Mouse (Mus musculus) heart, embryonic 13.5 days (tissue): ENCODE results near the gene Gch1. TPM values are rescaled to one million over a fixed set of nuclear protein-coding genes. Genes with fewer than 3 reads are reported as not detected.

ENCODE experiments used
- ATAC-seq: fragments of 200-750 bp; cut with Nextera tagmentation; 2 replicates; pipeline ENCODE4 v1.8.0; 2017; ENCODE audit warnings: moderate TSS enrichment; ENCODE audit not compliant: insufficient number of reproducible peaks, low FRiP score, low TSS enrichment; ENCODE audit errors: extremely low read depth
- H3K27ac ChIP-seq: fragments of 300-500 bp; sonication (generic); replicated peaks from 2 replicates; pipeline ENCODE4 v1.5.1; 2015; ENCODE audit warnings: moderate library complexity, mild to moderate bottlenecking, inconsistent platforms
- H3K27me3 ChIP-seq: fragments of 300-500 bp; sonication (generic); replicated peaks from 2 replicates; pipeline ENCODE4 v1.6.1; 2015; ENCODE audit warnings: mild to moderate bottlenecking, inconsistent platforms
- H3K36me3 ChIP-seq: fragments of 300-500 bp; sonication (generic); 2 replicates; pipeline ENCODE4 v1.6.1; 2015; ENCODE audit warnings: mild to moderate bottlenecking, inconsistent platforms
- H3K4me1 ChIP-seq: fragments of 300-500 bp; sonication (generic); 2 replicates; pipeline ENCODE4 v1.6.1; 2015; ENCODE audit warnings: inconsistent platforms
- H3K4me2 ChIP-seq: fragments of 300-500 bp; sonication (generic); 2 replicates; pipeline ENCODE4 v1.6.1; 2015; ENCODE audit warnings: inconsistent platforms, mild to moderate bottlenecking, moderate library complexity
- H3K4me3 ChIP-seq: fragments of 300-500 bp; sonication (generic); 2 replicates; pipeline ENCODE4 v1.5.1; 2015; ENCODE audit warnings: moderate library complexity, mild to moderate bottlenecking, inconsistent platforms
- H3K9ac ChIP-seq: fragments of 300-500 bp; sonication (generic); 2 replicates; pipeline ENCODE4 v1.6.1; 2015; ENCODE audit warnings: inconsistent platforms, mild to moderate bottlenecking, moderate library complexity
- H3K9me3 ChIP-seq: fragments of 300-500 bp; sonication (generic); 2 replicates; pipeline ENCODE4 v1.6.1; 2016; ENCODE audit warnings: inconsistent platforms
- WGBS: fragments of 180-500 bp; shearing (Covaris S2); methylation state at CpG from one replicate; pipeline ENCODE4 v1.1.7; 2015; ENCODE audit warnings: mixed read lengths; 5-methylcytosine and 5-hydroxymethylcytosine counted together
- polyA plus RNA-seq: library from polyadenylated mRNA; unstranded; fragments of >200 nt; fragmentation: Nextera tagmentation; extraction: Ambion mirVana; gene quantifications from 2 replicates; pipeline ENCODE4 v1.2.1, GENCODE M21; 2015

Gene Gch1
- polyA plus RNA-seq, 1 experiment from 2014 or later, result 5.4 TPM

DNA sequence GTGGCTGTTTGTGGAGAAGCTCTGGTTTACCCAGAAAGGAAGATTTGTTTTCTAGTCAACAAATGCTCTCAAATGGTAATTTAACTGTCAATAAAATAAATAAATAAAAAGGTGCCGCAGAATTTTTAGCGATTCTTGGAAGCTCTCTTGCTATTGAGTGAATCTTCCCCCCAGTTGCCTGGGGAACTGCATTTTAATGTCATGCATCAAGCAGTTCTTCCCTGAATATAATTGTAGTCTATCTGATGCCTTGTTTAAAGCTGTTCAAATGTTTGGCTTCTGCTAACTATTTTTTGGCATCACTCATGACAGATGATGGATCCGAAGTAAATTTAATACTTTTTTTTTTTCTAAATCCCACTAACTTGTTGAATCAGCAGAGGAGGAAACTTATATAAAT, 8.1 kb upstream of the Gch1 start:
- H3K4me2 ChIP-seq, result no peak overlapping the region
- H3K4me3 ChIP-seq, result no peak overlapping the region
- ATAC-seq, result no peak
- H3K9me3 ChIP-seq, result no peaks in the 10 kb centered on the region
- 89% methylated on average over 3 of the region's 3 CpGs for WGBS
- H3K27me3 ChIP-seq, result no peaks in the 10 kb centered on the region
- no peak overlapping the region for H3K27ac ChIP-seq
- no peaks in the 10 kb centered on the region for H3K36me3 ChIP-seq
- no peaks in the 10 kb centered on the region for H3K4me1 ChIP-seq
- H3K9ac ChIP-seq, result no peak overlapping the region

- Histone ChIP-seq H3K4me2 (no peak overlapping the region), H3K4me3 (no peak overlapping the region), H3K4me1 (no peaks in the 10 kb centered on the region), H3K27ac (no peak overlapping the region), H3K9me3 (no peaks in the 10 kb centered on the region), H3K36me3 (no peaks in the 10 kb centered on the region), H3K9ac (no peak overlapping the region), H3K27me3 (no peaks in the 10 kb centered on the region)
- ATAC-seq, result no peak
- WGBS, result 62% methylated on average over 8 of the region's 8 CpGs
Measured at GRCm38 (mm10) chr14:47196711-47197110, 7.5 kb upstream of the Gch1 start.

DNA sequence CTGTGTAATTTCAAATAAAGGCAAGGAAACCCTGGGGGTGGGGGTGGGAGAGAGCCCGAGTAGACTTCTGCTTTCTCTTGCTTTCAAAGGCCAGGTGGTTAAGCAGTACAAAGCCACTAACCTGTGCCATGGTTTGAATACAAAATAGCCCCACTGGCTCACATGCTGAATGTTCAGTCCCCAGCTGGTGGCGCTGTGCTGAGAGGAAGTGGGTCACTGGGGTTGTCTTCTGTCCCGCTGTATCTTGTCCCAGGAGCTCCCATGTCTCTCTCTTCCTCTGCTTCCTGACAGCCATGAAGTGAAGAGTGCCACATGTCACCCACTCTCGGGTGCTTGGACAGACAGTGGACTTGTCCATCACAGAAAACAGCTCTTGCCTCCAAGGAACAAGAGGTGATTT, 4.9 kb upstream of the Gch1 start:
- Histone ChIP-seq H3K27ac (no peak overlapping the region), H3K9me3 (no peaks in the 10 kb centered on the region), H3K9ac (no peak overlapping the region), H3K4me1 (no peaks in the 10 kb centered on the region), H3K36me3 (no peaks in the 10 kb centered on the region), H3K4me2 (no peak overlapping the region), H3K27me3 (no peaks in the 10 kb centered on the region), H3K4me3 (no peak overlapping the region)
- 38% methylated on average over 4 of the region's 4 CpGs for WGBS
- no peak for ATAC-seq

- Histone ChIP-seq H3K27ac (no peak overlapping the region), H3K36me3 (no peaks in the 10 kb centered on the region), H3K9ac (no peak overlapping the region), H3K4me2 (no peak overlapping the region), H3K4me3 (no peak overlapping the region), H3K27me3 (peaks cover 2% of the 10 kb centered on the region; the same call in 1 of the 2 replicates), H3K4me1 (peaks cover 3% of the 10 kb centered on the region), H3K9me3 (no peaks in the 10 kb centered on the region)
- no peak for ATAC-seq
- WGBS, result 75% methylated on average over 6 of the region's 6 CpGs
Measured at GRCm38 (mm10) chr14:47193506-47193905, 4.3 kb upstream of the Gch1 start.

GRCm38 (mm10) chr14:47191861-47192260, 2.6 kb upstream of the Gch1 start:
- Histone ChIP-seq H3K4me2 (no peak overlapping the region), H3K27ac (no peak overlapping the region), H3K9ac (no peak overlapping the region), H3K36me3 (no peaks in the 10 kb centered on the region), H3K4me3 (no peak overlapping the region), H3K4me1 (peaks cover 12% of the 10 kb centered on the region), H3K9me3 (no peaks in the 10 kb centered on the region), H3K27me3 (peaks cover 18% of the 10 kb centered on the region)
- 52% methylated on average over 5 of the region's 5 CpGs for WGBS
- no peak for ATAC-seq

DNA sequence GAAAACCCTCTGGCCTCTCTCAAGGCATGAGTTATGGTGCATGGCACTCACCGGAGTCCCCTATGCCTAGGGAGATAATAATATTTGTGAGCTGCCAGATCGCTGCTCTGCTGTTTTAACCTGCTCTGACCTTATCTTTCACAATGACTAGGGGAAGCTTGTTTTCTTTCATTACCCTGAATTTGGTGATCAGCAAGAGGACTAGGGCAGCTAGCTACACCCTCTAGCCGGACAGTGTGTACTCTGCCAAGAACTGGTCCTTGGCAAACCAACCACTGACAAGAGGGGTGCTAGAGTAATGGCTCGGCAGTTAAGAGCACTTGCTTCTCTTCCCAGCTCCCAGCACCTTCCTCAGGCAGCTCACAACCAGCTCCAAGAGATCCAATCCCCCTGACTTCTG, 1.4 kb upstream of the Gch1 start:
- no peak overlapping the region for H3K9ac ChIP-seq
- no peak overlapping the region for H3K4me3 ChIP-seq
- H3K4me2 ChIP-seq, result no peak overlapping the region

GRCm38 (mm10) chr14:47189635-47189955, 382 bp upstream of the Gch1 start:
- peak overlapping the region; percentile 82 for H3K9ac ChIP-seq
- H3K27me3 ChIP-seq, result peaks cover 22% of the 10 kb centered on the region
- H3K36me3 ChIP-seq, result no peaks in the 10 kb centered on the region
- WGBS, result 14% methylated on average over 8 of the region's 8 CpGs
- H3K4me3 ChIP-seq, result peak overlapping the region; percentile 72
- no peak overlapping the region for H3K27ac ChIP-seq
- H3K9me3 ChIP-seq, result no peaks in the 10 kb centered on the region
- H3K4me1 ChIP-seq, result peaks cover 12% of the 10 kb centered on the region
- peak overlapping the region; percentile 99 for H3K4me2 ChIP-seq
- 0 out of 2 replicates have a peak, but pooled peaks have one; percentile 3 for ATAC-seq

More for the DNA sequence above, 1.4 kb upstream of the Gch1 start:
- no peaks in the 10 kb centered on the region for H3K36me3 ChIP-seq
- no peak overlapping the region for H3K27ac ChIP-seq
- no peak for ATAC-seq
- peaks cover 22% of the 10 kb centered on the region for H3K27me3 ChIP-seq
- WGBS, result 62% methylated on average over 4 of the region's 4 CpGs
- peaks cover 12% of the 10 kb centered on the region for H3K4me1 ChIP-seq
- no peaks in the 10 kb centered on the region for H3K9me3 ChIP-seq

DNA sequence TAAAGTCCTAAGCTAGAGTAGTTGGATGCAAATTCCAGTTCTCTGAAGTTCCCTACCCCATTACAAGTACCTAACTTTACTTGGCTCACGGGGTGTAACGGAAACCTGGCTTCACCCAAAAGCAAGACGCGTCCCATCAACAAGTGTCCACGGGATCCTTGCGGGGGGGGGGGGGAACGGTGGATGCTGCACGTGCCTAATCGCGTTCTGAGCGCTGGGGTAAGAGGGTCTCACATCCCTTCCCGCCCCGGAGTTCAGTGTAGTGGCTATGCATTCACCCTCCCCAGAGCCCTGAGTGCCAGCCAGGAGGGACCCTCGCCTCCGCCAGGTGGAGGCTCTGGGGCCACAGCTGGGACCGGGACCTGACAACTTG, 752 bp downstream of the Gch1 start:
- Histone ChIP-seq H3K4me1 (peaks cover 12% of the 10 kb centered on the region), H3K27me3 (peaks cover 22% of the 10 kb centered on the region), H3K4me2 (peak overlapping the region; percentile 99), H3K9me3 (no peaks in the 10 kb centered on the region), H3K27ac (no peak overlapping the region), H3K36me3 (no peaks in the 10 kb centered on the region), H3K4me3 (peak overlapping the region; percentile 72), H3K9ac (peak overlapping the region; percentile 82)
- ATAC-seq, result peak; percentile 18; the same call in 1 of the 2 replicates
- 2% methylated on average over 16 of the region's 16 CpGs for WGBS

GRCm38 (mm10) chr14:47187666-47188360, 1.4 kb downstream of the Gch1 start:
- WGBS, result 43% methylated on average over 12 of the region's 12 CpGs
- Histone ChIP-seq H3K36me3 (no peaks in the 10 kb centered on the region), H3K4me3 (peak overlapping the region; percentile 72), H3K27me3 (peaks cover 22% of the 10 kb centered on the region), H3K4me1 (peaks cover 12% of the 10 kb centered on the region), H3K9ac (peak overlapping the region; percentile 82), H3K9me3 (no peaks in the 10 kb centered on the region), H3K27ac (no peak overlapping the region), H3K4me2 (peak overlapping the region; percentile 99)
- no peak for ATAC-seq

DNA sequence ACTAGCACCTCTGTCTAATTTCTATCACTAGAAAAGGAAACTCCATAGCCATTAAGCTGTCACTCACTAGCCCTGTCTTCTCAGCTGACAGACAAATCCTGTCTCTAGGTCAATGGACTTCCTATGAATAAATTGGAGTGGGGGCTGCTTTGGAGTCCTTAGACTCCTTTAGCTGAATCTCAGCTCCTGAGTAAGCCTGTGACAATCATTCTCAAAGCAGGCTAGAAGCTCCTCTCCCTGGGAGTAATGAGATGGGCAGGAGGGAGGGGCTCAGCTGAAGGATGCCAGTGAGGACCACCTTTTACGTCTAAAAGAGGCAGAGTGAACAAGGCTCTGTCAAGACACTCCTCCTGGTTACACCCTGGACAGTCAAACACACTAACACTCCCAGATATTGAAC, 2.0 kb downstream of the Gch1 start:
- H3K4me1 ChIP-seq, result peaks cover 13% of the 10 kb centered on the region
- H3K9me3 ChIP-seq, result no peaks in the 10 kb centered on the region
- no peak overlapping the region for H3K4me3 ChIP-seq
- no peak overlapping the region for H3K4me2 ChIP-seq
- H3K27me3 ChIP-seq, result peaks cover 22% of the 10 kb centered on the region
- H3K36me3 ChIP-seq, result no peaks in the 10 kb centered on the region
- no peak overlapping the region for H3K9ac ChIP-seq
- ATAC-seq, result no peak
- 54% methylated on average over 1 of the region's 1 CpGs for WGBS
- H3K27ac ChIP-seq, result no peak overlapping the region

DNA sequence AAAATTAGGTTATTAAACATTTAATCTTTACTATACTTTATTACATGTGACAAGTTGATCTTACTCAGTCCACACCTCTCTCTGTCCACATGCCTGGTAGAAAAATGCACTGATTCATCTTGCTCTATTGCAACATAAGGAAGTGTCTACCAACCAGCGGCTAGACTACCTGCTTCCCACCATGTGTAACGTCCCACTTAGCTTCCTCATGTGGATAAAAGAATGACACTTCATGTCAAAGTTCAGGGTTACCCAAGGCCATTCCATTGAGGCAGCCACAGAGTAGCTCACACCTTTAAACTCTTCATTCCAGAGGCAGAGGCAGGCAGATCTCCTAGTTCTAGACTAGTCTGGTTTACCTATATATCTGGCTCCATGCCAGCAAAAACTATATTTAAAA, 2.7 kb downstream of the Gch1 start:
- no peaks in the 10 kb centered on the region for H3K36me3 ChIP-seq
- no peak overlapping the region for H3K4me3 ChIP-seq
- peaks cover 22% of the 10 kb centered on the region for H3K27me3 ChIP-seq
- no peak for ATAC-seq
- peaks cover 20% of the 10 kb centered on the region for H3K4me1 ChIP-seq
- no peak overlapping the region for H3K4me2 ChIP-seq
- no peaks in the 10 kb centered on the region for H3K9me3 ChIP-seq
- no peak overlapping the region for H3K27ac ChIP-seq
- H3K9ac ChIP-seq, result no peak overlapping the region
- 84% methylated on average over 2 of the region's 2 CpGs for WGBS

GRCm38 (mm10) chr14:47181497-47182290, 7.5 kb downstream of the Gch1 start:
- H3K9me3 ChIP-seq, result no peaks in the 10 kb centered on the region
- ATAC-seq, result no peak
- peaks cover 15% of the 10 kb centered on the region for H3K4me1 ChIP-seq
- H3K4me3 ChIP-seq, result no peak overlapping the region
- H3K27ac ChIP-seq, result no peak overlapping the region
- H3K9ac ChIP-seq, result no peak overlapping the region
- H3K4me2 ChIP-seq, result no peak overlapping the region
- 44% methylated on average over 11 of the region's 11 CpGs for WGBS
- peaks cover 3% of the 10 kb centered on the region; the same call in 1 of the 2 replicates for H3K27me3 ChIP-seq
- no peaks in the 10 kb centered on the region for H3K36me3 ChIP-seq
